Mouse (Mus musculus) adrenal gland, postnatal 10 days (tissue): Measurements from ENCODE around the gene Vmn1r172. TPM values are rescaled to one million over a fixed set of nuclear protein-coding genes. Genes with fewer than 3 reads are reported as not detected.
"Not testable (repeated sequence)": the region's sequence is repeated elsewhere in the genome, so short reads cannot be mapped to it uniquely, and the experiment has no call there.

Experiments
- DNase-seq: peaks from one replicate; pipeline ENCODE4 v3.0.0; 2021; ENCODE audit warnings: mixed read lengths
- long read RNA-seq, 2 experiments: library from polyadenylated mRNA; stranded (forward); transcript quantifications; one replicate each; pipeline ENCODE4 v2.0.0; 2021
- total RNA-seq, 2 experiments: library from RNA; stranded (reverse); gene quantifications; 2 replicates each; pipeline ENCODE4 v1.2.3; 2021

Gene Vmn1r172
- not detected for total RNA-seq
- long read RNA-seq, experiment 1, result 0 reads
- long read RNA-seq, experiment 2, result 0 reads

GRCm38 (mm10) chr7:23658016-23658415, at the start of gene Vmn1r172:
Gene Vmn1r172 (plus strand): TSS chr7:23658316.
- no peak for DNase-seq

GRCm38 (mm10) chr7:23630422-23630821, 27.7 kb upstream of the Vmn1r172 start, which contains the start of gene Vmn1r171:
Gene Vmn1r171 (plus strand): TSS chr7:23630722.
- no peak for DNase-seq

GRCm38 (mm10) chr7:23700403-23700802, 42.3 kb downstream of the Vmn1r172 start, which contains the start of gene Vmn1r173:
Gene Vmn1r173 (plus strand): TSS chr7:23700703.
- not testable (repeated sequence) for DNase-seq

Other genes with a start within 250 kb of the Vmn1r172 start
- not detected for gene Vmn1r167, start 151.1 kb upstream of the Vmn1r172 start, total RNA-seq
- not detected for gene Vmn1r168, start 118.6 kb upstream of the Vmn1r172 start, total RNA-seq
- gene Vmn1r169, start 82.8 kb upstream of the Vmn1r172 start, total RNA-seq, result not detected
- gene Vmn1r170, start 52.1 kb upstream of the Vmn1r172 start, total RNA-seq, result not detected
- not detected for gene Vmn1r171, start 27.6 kb upstream of the Vmn1r172 start, total RNA-seq
- not detected for gene Vmn1r173, start 42.4 kb downstream of the Vmn1r172 start, total RNA-seq
- not detected for gene Vmn1r174, start 94.0 kb downstream of the Vmn1r172 start, total RNA-seq
- not detected for gene Vmn1r175, start 152.3 kb downstream of the Vmn1r172 start, total RNA-seq
- not detected for gene Vmn1r176, start 179.1 kb downstream of the Vmn1r172 start, total RNA-seq
- not detected for gene Vmn1r177, start 208.1 kb downstream of the Vmn1r172 start, total RNA-seq
- not detected for gene Vmn1r178, start 233.7 kb downstream of the Vmn1r172 start, total RNA-seq